Mouse (Mus musculus) myocyte (in vitro differentiated cells): ENCODE measurements at regions not wholly inside any gene's neighbourhood (a gene's known extent, or its start where the extent isn't known, plus 50 kb on each side); places are given as distances from the start of the nearest gene placed in this dataset.

Experiments used
- H3K27me3 ChIP-seq: one replicate; pipeline ENCODE4 v1.6.1; 2011; ENCODE audit not compliant: control insufficient read depth, insufficient read depth, insufficient read length
- H3K36me3 ChIP-seq: one replicate; pipeline ENCODE4 v1.6.1; 2011; ENCODE audit not compliant: control insufficient read depth, insufficient read depth
- H3K4me2 ChIP-seq: one replicate; pipeline ENCODE4 v1.6.1; 2011; ENCODE audit warnings: low read depth, control low read depth
- H3K4me3 ChIP-seq: one replicate; pipeline ENCODE4 v1.5.1; 2011; ENCODE audit warnings: mild to moderate bottlenecking, control low read depth, moderate library complexity
- H3K79me2 ChIP-seq: one replicate; pipeline ENCODE4 v1.6.1; 2011; ENCODE audit not compliant: control insufficient read depth, insufficient read depth
- H3ac ChIP-seq: one replicate; pipeline ENCODE4 v1.6.1; 2011; ENCODE audit not compliant: control insufficient read depth, insufficient read length
- CEBPB ChIP-seq: IDR thresholded peaks from 2 replicates; pipeline ENCODE4 v1.6.1; 2011; ENCODE audit warnings: mild to moderate bottlenecking, moderate library complexity; ENCODE audit not compliant: poor library complexity, insufficient read depth, severe bottlenecking
- E2F4 ChIP-seq: IDR thresholded peaks from one replicate; pipeline ENCODE4 v1.6.1; 2011; ENCODE audit warnings: mild to moderate bottlenecking, control low read depth, moderate library complexity; ENCODE audit not compliant: insufficient read depth
- MAX ChIP-seq: IDR thresholded peaks from one replicate; pipeline ENCODE4 v1.6.1; 2011; ENCODE audit warnings: low read depth, mild to moderate bottlenecking, control low read depth
- MYOD1 ChIP-seq, 3 experiments: IDR thresholded peaks; one replicate each; pipeline ENCODE4 v1.6.1; 2011; ENCODE audit warnings: control low read depth in 2 of 3, low read depth in 2 of 3, mild to moderate bottlenecking in 2 of 3, moderate library complexity in 1 of 3; ENCODE audit not compliant: insufficient read length in 2 of 3, control insufficient read depth in 1 of 3
- MYOG ChIP-seq, 3 experiments: IDR thresholded peaks; one replicate each; pipeline ENCODE4 v1.6.1; 2011; ENCODE audit warnings: control low read depth in 2 of 3, low read depth in 2 of 3, mild to moderate bottlenecking in 2 of 3; ENCODE audit not compliant: insufficient read length in 2 of 3, control insufficient read depth in 1 of 3, insufficient read depth in 1 of 3
- POLR2A ChIP-seq: IDR thresholded peaks from one replicate; pipeline ENCODE4 v1.6.1; 2011; ENCODE audit warnings: low read depth, mild to moderate bottlenecking, control low read depth, moderate library complexity; ENCODE audit not compliant: insufficient read length
- POLR2AphosphoS2 ChIP-seq: IDR thresholded peaks from one replicate; pipeline ENCODE4 v1.6.1; 2011; ENCODE audit warnings: low read depth, control low read depth; ENCODE audit not compliant: insufficient read length
- REST ChIP-seq: IDR thresholded peaks from one replicate; pipeline ENCODE4 v1.6.1; 2011; ENCODE audit warnings: mild to moderate bottlenecking, control low read depth, moderate library complexity; ENCODE audit not compliant: insufficient read depth, insufficient read length
- SRF ChIP-seq: IDR thresholded peaks from one replicate; pipeline ENCODE4 v1.6.1; 2011; ENCODE audit warnings: low read depth; ENCODE audit not compliant: control insufficient read depth, insufficient read length
- TCF12 ChIP-seq: IDR thresholded peaks from one replicate; pipeline ENCODE4 v1.6.1; 2011; ENCODE audit warnings: mild to moderate bottlenecking, control low read depth; ENCODE audit not compliant: poor library complexity, insufficient read depth, severe bottlenecking
- TCF3 ChIP-seq: IDR thresholded peaks from one replicate; pipeline ENCODE4 v1.6.1; 2011; ENCODE audit warnings: low read depth, control low read depth; ENCODE audit not compliant: insufficient read length
- USF1 ChIP-seq: IDR thresholded peaks from one replicate; pipeline ENCODE4 v1.6.1; 2011; ENCODE audit warnings: low read depth, mild to moderate bottlenecking, control low read depth, moderate library complexity

DNA sequence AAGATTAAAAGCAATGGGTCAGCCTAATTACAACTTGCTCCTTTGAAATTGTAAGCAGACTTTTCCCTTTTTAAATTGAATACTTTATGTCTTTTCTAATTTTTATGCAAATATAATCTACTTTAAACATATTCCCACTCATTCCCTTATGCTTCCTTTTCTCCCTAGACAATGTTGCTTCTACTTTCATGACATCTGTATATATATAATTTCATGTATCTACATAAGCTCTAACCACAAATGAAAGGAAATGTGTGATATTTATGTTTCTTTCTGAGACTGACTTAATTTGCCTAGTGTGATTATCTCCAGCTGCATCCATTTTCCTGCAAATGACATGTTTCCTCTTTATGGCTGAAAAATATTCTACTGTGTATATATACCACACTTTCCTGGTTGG lies 77.9 kb upstream of the Nampt start:
- TF ChIP-seq POLR2AphosphoS2 = no peak
- no peak for TF ChIP-seq E2F4
- no peak for TF ChIP-seq TCF12
- no peak for TF ChIP-seq CEBPB
- Histone ChIP-seq H3K4me3 (no peak overlapping the region), H3ac (no peak overlapping the region), H3K27me3 (no peaks in the 10 kb centered on the region), H3K36me3 (no peaks in the 10 kb centered on the region), H3K79me2 (no peaks in the 10 kb centered on the region), H3K4me2 (no peak overlapping the region)

DNA sequence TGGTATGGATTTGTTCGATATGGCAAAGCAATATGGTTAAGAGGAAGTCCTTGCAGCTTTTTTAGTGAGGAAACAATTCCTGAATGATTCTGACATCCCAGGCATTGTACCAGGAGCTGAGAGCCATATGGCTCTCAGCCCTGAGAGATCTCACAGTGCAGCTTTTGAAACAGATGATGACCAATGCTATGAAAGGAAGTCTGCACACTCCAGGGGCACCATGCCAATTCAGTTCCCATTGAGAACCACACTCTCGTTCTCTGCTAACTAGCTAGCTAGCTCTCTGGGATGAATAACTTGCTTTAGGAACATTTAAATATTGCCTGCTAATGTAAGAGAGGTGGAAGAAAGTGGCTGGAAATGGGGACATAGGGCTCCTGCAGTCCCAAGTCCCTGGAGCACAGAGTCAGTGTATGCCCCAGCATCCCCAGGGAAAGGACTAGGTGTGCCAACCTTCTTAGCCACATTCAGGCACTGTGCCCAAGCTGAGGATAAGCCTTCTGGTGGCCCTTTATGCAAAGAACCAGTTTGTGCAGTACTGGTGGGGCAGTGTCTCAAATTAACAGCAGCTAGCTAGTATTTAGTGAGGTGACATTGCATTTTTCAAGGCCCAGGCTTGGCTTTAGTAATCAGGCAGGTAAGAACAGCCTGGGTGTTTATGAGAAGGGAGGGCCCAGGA lies 61.8 kb upstream of the Nampt start:
- H3K4me3 ChIP-seq = no peak overlapping the region
- no peaks in the 10 kb centered on the region for H3K79me2 ChIP-seq
- H3ac ChIP-seq = no peak overlapping the region
- no peaks in the 10 kb centered on the region for H3K27me3 ChIP-seq
- no peak overlapping the region for H3K4me2 ChIP-seq
- no peaks in the 10 kb centered on the region for H3K36me3 ChIP-seq
- TF ChIP-seq POLR2A = no peak
- no peak for TF ChIP-seq CEBPB
- TF ChIP-seq MYOG (IDR thresholded peaks at IDR 0.05; ENCODE audit: control insufficient read depth in 1 of 3, insufficient read depth in 1 of 3, insufficient read length in 2 of 3, low read depth in 2 of 3) = no peak
- TF ChIP-seq E2F4 = no peak
- TF ChIP-seq MYOD1 (IDR thresholded peaks at IDR 0.05; ENCODE audit: control insufficient read depth in 1 of 3, insufficient read length in 2 of 3, low read depth in 2 of 3) = no peak
- no peak for TF ChIP-seq TCF3
- TF ChIP-seq REST = no peak
- no peak for TF ChIP-seq MAX
- no peak for TF ChIP-seq POLR2AphosphoS2

DNA sequence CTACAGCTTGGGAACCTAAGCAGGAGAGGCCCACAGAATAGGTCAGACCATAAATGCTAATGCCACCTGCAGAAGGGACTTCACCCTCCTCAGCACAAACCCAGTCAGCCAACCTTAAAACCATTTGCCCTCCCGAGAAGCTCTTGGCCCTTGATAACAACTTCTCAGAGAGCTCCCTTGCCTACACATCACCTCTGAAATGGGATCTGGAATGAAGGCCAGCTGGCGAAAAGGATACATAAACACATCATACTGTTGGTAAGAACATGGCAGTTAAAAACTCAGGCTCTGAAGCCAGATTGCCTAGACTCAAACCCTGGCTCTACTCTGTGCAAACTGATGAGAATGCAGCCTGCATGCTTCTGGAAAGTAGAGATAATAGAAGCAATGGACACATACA lies 61.2 kb upstream of the Nampt start:
- TF ChIP-seq TCF12 (no peak), CEBPB (no peak), MYOD1 (IDR thresholded peaks at IDR 0.05; ENCODE audit: control insufficient read depth in 1 of 3, insufficient read length in 2 of 3, low read depth in 2 of 3) (no peak), POLR2AphosphoS2 (no peak), POLR2A (no peak), REST (no peak), USF1 (no peak), TCF3 (no peak), SRF (no peak), E2F4 (no peak), MYOG (IDR thresholded peaks at IDR 0.05; ENCODE audit: control insufficient read depth in 1 of 3, insufficient read depth in 1 of 3, insufficient read length in 2 of 3, low read depth in 2 of 3) (no peak), MAX (no peak)
- Histone ChIP-seq H3K27me3 (no peaks in the 10 kb centered on the region), H3K4me2 (no peak overlapping the region), H3K36me3 (no peaks in the 10 kb centered on the region), H3K79me2 (no peaks in the 10 kb centered on the region), H3K4me3 (no peak overlapping the region), H3ac (no peak overlapping the region)

- no peak overlapping the region for H3K4me3 ChIP-seq
- H3ac ChIP-seq = no peak overlapping the region
- H3K79me2 ChIP-seq = no peaks in the 10 kb centered on the region
- H3K36me3 ChIP-seq = no peaks in the 10 kb centered on the region
- no peaks in the 10 kb centered on the region for H3K27me3 ChIP-seq
- no peak for TF ChIP-seq TCF3
- no peak for TF ChIP-seq SRF
- no peak for TF ChIP-seq MYOG (IDR thresholded peaks at IDR 0.05; ENCODE audit: control insufficient read depth in 1 of 3, insufficient read depth in 1 of 3, insufficient read length in 2 of 3, low read depth in 2 of 3)
- no peak for TF ChIP-seq USF1
- TF ChIP-seq REST = no peak
- no peak for TF ChIP-seq MYOD1 (IDR thresholded peaks at IDR 0.05; ENCODE audit: control insufficient read depth in 1 of 3, insufficient read length in 2 of 3, low read depth in 2 of 3)
- no peak for TF ChIP-seq E2F4
- TF ChIP-seq MAX = no peak
- TF ChIP-seq POLR2AphosphoS2 = no peak
- no peak for TF ChIP-seq CEBPB
- no peak for TF ChIP-seq POLR2A
- TF ChIP-seq TCF12 = no peak
- no peak overlapping the region for H3K4me2 ChIP-seq
These were observed 58.7 kb upstream of the Nampt start for GRCm38 (mm10) chr12:32760627-32761026.

GRCm38 (mm10) chr12:32761055-32761454 lies 58.3 kb upstream of the Nampt start:
- no peak overlapping the region for H3K4me2 ChIP-seq
- no peak for TF ChIP-seq E2F4
- no peak for TF ChIP-seq MAX
- TF ChIP-seq TCF12 = no peak
- TF ChIP-seq USF1 = no peak
- TF ChIP-seq TCF3 = no peak
- TF ChIP-seq POLR2AphosphoS2 = no peak
- TF ChIP-seq MYOD1 (IDR thresholded peaks at IDR 0.05; ENCODE audit: control insufficient read depth in 1 of 3, insufficient read length in 2 of 3, low read depth in 2 of 3) = no peak
- TF ChIP-seq POLR2A = no peak
- no peak for TF ChIP-seq MYOG (IDR thresholded peaks at IDR 0.05; ENCODE audit: control insufficient read depth in 1 of 3, insufficient read depth in 1 of 3, insufficient read length in 2 of 3, low read depth in 2 of 3)
- no peak for TF ChIP-seq SRF
- TF ChIP-seq REST = no peak
- no peak for TF ChIP-seq CEBPB
- no peak overlapping the region for H3K4me3 ChIP-seq
- H3K36me3 ChIP-seq = no peaks in the 10 kb centered on the region
- H3K27me3 ChIP-seq = no peaks in the 10 kb centered on the region
- no peak overlapping the region for H3ac ChIP-seq
- no peaks in the 10 kb centered on the region for H3K79me2 ChIP-seq
